Mouse (Mus musculus) small intestine, adult 2 months (tissue): ENCODE data around the gene Il9r. TPM values are rescaled to one million over a fixed set of nuclear protein-coding genes. Genes with fewer than 3 reads are reported as not detected.
"Not testable (repeated sequence)": the region's sequence is repeated elsewhere in the genome, so short reads cannot be mapped to it uniquely, and the experiment has no call there.

Experiments
- H3K27ac ChIP-seq: fragments of 200-500 bp; 2 replicates; pipeline ENCODE4 v1.5.1; 2012; ENCODE audit warnings: low read depth, low read length, control low read depth, inconsistent platforms; ENCODE audit not compliant: insufficient read depth
- H3K27me3 ChIP-seq: fragments of 200-500 bp; 2 replicates; pipeline ENCODE4 v1.6.1; 2012; ENCODE audit warnings: mild to moderate bottlenecking, moderate library complexity, low read length, inconsistent platforms; ENCODE audit not compliant: control insufficient read depth, insufficient read depth
- H3K36me3 ChIP-seq: fragments of 200-500 bp; 2 replicates; pipeline ENCODE4 v1.6.1; 2012; ENCODE audit warnings: mild to moderate bottlenecking, low read length, control low read depth, inconsistent platforms; ENCODE audit not compliant: control insufficient read depth, insufficient read depth
- H3K4me1 ChIP-seq: fragments of 200-500 bp; 2 replicates; pipeline ENCODE4 v1.6.1; 2012; ENCODE audit warnings: low read length, inconsistent platforms, mixed read lengths; ENCODE audit not compliant: control insufficient read depth, insufficient read depth, insufficient read length
- H3K4me3 ChIP-seq: fragments of 200-500 bp; 2 replicates; pipeline ENCODE4 v1.5.1; 2012; ENCODE audit warnings: low read depth, mild to moderate bottlenecking, control low read depth, inconsistent platforms, low read length, moderate library complexity
- CTCF ChIP-seq: fragments of 200-500 bp; IDR thresholded peaks from 2 replicates; pipeline ENCODE4 v1.5.1; 2012; ENCODE audit warnings: low read depth, mild to moderate bottlenecking, control low read depth, inconsistent platforms, low read length, moderate library complexity, mixed read lengths; ENCODE audit not compliant: insufficient replicate concordance, insufficient read length; ENCODE audit errors: extremely low read depth
- POLR2A ChIP-seq: fragments of 200-500 bp; IDR thresholded peaks from 2 replicates; pipeline ENCODE4 v1.6.1; 2012; ENCODE audit warnings: low read depth, mild to moderate bottlenecking, control low read depth, inconsistent platforms, low read length, moderate library complexity
- WGBS: fragments of 180-500 bp; shearing (Covaris S2); methylation state at CpG from one replicate; pipeline ENCODE4 v1.1.7; 2018; 5-methylcytosine and 5-hydroxymethylcytosine counted together
- polyA plus RNA-seq: library from polyadenylated mRNA; depleted of rRNA; stranded (reverse); fragments of >200 nt; gene quantifications from 2 replicates; pipeline ENCODE4 v1.2.3, GENCODE M21; 2012

Gene Il9r
- polyA plus RNA-seq, 1 experiment = 1.4 TPM

DNA sequence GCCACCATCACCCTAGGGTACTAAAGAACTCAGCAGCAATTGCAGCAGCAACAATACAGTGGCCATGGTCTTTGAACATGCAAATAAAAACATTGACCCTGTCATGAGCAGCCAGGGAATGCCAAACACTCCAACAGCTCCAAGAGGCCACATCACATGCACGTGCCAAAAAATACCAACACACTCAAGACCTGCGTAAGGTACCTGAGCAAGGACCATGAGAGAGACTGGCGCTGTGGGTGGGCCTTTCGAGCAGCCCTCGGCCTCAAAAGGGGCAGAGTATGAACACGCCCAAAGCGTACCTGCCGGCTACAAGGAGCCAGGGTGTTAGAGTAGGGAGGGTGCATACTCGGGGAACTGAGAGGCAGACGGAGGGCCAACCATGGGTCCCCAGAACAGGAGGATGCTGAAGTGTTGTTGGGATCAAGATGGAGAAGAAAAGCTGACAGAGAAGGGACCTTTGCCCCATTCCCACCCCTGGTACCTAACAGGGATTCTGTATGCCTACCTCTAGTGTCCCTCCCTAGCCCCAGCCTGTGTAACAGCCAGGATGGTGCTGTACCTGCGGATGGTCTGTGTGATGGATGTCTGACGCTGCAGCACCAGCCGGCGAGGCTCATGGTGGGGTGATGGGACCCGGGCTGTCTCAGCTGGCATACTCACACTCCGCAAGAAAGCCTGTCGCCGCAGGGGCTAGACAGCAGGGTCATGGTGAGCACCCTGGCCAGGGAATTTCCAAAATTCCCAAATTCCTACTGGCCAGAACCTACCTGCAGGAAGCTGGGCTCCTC, 15.5 kb upstream of the Il9r start:
- no peak for TF ChIP-seq POLR2A
- TF ChIP-seq CTCF = no peak
- H3K36me3 ChIP-seq = peaks cover 17% of the 10 kb centered on the region
- WGBS = 92% methylated on average over 18 of the region's 18 CpGs
- no peaks in the 10 kb centered on the region for H3K27me3 ChIP-seq
- H3K4me3 ChIP-seq = no peak overlapping the region
- no peaks in the 10 kb centered on the region for H3K4me1 ChIP-seq
- no peak overlapping the region for H3K27ac ChIP-seq

GRCm38 (mm10) chr11:32210623-32211022, 10.5 kb upstream of the Il9r start:
- H3K27me3 ChIP-seq = no peaks in the 10 kb centered on the region
- no peak overlapping the region for H3K27ac ChIP-seq
- TF ChIP-seq CTCF (no peak), POLR2A (no peak)
- WGBS = 84% methylated on average over 9 of the region's 9 CpGs
- peaks cover 36% of the 10 kb centered on the region for H3K36me3 ChIP-seq
- no peak overlapping the region for H3K4me3 ChIP-seq
- H3K4me1 ChIP-seq = no peaks in the 10 kb centered on the region

DNA sequence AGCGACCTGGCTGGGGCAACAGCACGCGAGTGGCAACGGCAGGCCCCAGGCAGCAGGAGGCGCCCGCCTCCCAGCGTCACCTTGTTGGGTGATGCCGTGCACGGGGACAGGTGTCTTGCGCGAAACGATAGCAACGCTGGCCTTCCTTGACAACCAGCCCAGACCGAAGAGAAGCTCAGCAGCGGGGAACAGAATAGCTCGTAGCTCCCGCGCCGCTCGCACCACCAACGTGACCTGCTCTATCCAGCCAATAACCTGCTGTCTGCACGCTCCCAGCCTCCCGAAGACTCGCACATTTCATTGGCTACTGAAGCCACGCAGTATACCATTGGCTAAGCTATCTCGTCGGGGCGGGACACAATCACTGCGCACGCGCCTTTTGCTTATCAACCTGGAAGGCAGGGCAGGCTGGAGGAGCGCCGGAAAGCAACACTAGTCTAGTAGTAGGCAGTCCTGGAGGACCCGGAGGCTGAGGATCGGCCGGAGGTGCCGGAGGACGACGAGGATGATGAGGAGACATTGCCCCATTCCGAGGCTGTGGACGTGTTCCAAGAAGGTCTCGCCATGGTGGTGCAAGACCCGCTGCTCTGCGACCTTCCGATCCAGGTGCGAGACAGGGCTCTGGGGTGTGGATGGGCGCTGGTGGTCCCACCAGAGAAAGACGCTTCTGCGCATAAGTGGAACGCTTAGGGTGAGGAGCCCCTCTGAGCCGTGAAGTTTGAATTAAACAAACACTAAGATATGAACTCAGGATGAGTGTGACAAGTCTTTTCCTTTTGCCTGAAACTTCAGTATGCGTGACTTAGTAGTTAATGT, 5.2 kb upstream of the Il9r start, which contains the start of gene Snrnp25:
TSS of gene Snrnp25 (plus strand) at position 358 of the 816 bp plus-strand sequence.
- Histone ChIP-seq H3K4me1 (peaks cover 3% of the 10 kb centered on the region; the same call in 1 of the 2 replicates), H3K4me3 (peak within 1 kb of the TSS; percentile 79), H3K36me3 (peaks cover 16% of the 10 kb centered on the region; the same call in 1 of the 2 replicates), H3K27me3 (no peaks in the 10 kb centered on the region), H3K27ac (no peak within 1 kb of the TSS)
- WGBS = 1% methylated on average over 52 of the region's 52 CpGs
- TF ChIP-seq POLR2A = peak; percentile 78
- peak; percentile 50; the same call in 1 of the 2 replicates for TF ChIP-seq CTCF

- H3K27me3 ChIP-seq = no peaks in the 10 kb centered on the region
- 59% methylated on average over 11 of the region's 11 CpGs for WGBS
- no peak overlapping the region for H3K4me3 ChIP-seq
- H3K27ac ChIP-seq = no peak overlapping the region
- peaks cover 3% of the 10 kb centered on the region; the same call in 1 of the 2 replicates for H3K4me1 ChIP-seq
- TF ChIP-seq POLR2A = no peak
- TF ChIP-seq CTCF = no peak
- no peaks in the 10 kb centered on the region for H3K36me3 ChIP-seq
These were observed 2.0 kb upstream of the Il9r start for GRCm38 (mm10) chr11:32201922-32202685.

DNA sequence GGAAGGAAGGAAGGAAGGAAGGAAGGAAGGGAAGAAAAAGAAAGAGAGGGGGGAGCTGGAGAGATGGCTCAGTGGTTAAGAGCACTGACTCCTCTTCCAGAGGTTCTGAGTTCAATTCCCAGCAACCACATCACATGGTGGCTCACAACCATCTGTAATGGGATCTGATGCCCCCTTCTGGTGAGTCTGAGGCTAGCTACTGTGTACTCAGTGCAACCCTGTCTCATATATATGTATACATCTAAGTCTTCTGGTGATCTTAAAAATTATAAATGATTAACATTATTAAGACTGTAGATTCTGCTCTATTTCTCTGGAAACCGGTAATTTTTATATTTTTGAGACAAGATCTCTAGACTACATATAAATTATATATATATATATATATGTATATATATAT, 913 bp upstream of the Il9r start:
- H3K27me3 ChIP-seq, H3K4me1 ChIP-seq, H3K36me3 ChIP-seq, H3K4me3 ChIP-seq, H3K27ac ChIP-seq: not testable (repeated sequence)
- 74% methylated on average over 1 of the region's 1 CpGs for WGBS

DNA sequence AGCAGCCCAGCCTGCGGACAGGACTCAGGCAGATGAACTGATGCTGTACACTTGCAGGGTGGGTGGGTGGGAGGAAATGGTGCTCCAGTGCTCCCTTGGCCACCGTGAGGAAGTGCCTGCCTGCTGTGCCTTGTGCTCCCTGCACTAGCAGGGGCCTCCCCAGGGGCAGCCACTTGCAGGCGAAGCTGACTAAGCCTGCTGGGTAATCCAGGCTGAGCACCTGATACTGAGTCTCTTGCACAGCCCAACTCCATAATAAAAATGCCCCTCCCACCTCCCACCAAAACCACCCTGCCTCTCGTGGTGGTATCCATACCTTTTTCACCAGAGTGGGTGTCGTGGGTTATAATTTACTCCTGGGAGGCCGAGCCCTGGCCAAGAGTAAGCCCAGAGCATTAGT, 849 bp downstream of the Il9r start:
- H3K4me3 ChIP-seq = no peak overlapping the region
- whole genome bisulfite sequencing = 53% methylated on average over 6 of the region's 6 CpGs
- no peaks in the 10 kb centered on the region for H3K27me3 ChIP-seq
- TF ChIP-seq POLR2A = no peak
- no peak for TF ChIP-seq CTCF
- H3K27ac ChIP-seq = no peak overlapping the region
- H3K36me3 ChIP-seq = no peaks in the 10 kb centered on the region
- H3K4me1 ChIP-seq = no peaks in the 10 kb centered on the region
